Mouse (Mus musculus): ENCODE results near the gene Stoml1. TPM values are rescaled to one million over a fixed set of nuclear protein-coding genes. Genes with fewer than 3 reads are reported as not detected.

Stoml1 gene
- total RNA-seq, 1 experiment from 2014 or later = 13.4 TPM

DNA sequence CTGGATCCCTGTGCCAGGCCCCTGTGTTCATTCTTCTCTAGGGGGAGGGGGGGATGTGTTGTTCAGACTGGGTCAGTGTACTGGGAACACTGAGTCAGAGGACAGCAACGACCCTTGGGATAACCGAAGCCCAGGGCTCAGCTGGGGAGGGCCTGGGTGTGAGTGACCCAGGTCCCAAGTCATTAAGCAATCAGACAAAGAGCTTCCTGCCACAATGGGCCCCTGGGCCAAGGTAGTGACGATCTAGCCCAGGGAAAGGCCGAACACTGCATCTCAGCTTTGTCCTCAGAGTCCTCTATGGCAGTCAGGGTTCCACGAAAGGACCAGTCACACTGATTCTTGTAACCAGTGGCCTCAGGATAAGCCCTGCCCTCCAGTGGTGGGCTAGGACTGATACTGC lies 50.2 kb downstream of the Stoml1 start:
- DNase-seq = no peak

DNA sequence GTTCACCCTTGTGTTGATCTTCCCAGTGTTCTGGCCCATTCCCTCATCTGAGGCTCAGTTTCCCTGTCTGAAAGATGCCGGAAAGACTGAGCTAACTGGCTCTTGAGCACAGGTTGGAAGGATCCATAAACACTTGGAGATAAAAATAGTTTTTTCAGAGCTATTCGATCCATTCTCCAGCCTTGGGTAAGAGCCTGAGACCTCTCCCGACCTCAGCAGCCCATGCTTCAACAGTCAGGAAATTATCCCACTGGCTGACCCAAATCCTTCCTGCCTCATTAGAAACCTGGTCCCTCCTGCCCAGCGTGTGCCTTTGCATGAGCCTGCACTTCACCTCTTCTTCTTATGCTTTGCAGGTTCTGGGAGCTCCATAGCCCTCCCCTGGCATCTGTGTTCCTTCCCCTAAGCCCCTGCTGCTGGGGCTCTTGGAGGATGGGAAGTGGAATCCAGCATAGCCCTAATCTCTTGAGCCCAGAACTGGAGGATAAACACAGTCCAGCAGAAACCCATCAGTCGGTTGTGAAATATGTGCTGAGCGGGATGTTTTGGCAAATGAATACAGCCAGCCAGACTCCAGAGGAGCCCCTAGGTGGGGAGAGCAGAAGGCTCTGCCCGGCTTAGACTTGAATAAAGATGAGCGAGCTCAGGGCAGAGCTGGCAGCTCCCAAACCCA lies 50.8 kb downstream of the Stoml1 start:
- no peak for DNase-seq

DNA sequence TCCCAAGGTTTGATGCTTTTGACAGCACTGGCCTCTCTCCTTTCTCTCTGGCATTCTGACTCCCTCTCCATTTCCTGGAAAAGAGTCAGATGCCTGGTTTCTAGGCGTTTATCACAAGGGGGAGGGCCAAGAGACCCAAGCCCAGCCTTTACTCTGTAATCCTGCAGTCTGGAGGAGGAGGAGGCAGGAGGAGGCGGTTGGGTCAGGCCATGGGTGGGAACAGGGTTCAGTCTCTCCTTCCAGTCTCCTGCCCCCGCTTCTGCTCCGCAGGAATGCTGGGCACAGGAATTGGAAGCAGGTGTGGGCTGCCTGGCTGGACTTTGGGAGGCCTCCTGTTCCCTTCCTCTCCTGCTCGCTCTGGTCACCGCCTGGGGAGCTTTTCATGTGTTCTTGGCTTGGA lies 52.7 kb downstream of the Stoml1 start:
- no peak for DNase-seq

DNA sequence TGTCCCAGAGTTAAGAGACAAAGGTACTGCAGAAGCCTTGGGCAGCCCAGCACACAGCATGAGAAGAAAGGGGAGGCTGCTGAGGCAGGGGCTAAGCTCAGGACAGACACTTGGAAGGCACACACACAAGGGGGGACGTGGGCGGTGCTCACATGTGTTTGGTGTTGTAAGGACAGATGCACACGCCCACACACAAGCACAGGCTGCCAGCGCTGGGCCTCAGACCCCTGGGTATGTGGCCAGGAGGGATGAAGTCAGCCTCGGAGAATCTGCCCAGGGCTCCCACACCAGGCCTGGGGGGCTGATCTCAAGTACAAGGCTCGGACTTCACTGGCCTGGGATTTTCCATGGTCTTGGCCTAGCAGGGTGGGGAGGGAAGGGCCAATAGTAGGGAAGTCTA lies 55.4 kb downstream of the Stoml1 start:
- peak; percentile 34 for DNase-seq

DNA sequence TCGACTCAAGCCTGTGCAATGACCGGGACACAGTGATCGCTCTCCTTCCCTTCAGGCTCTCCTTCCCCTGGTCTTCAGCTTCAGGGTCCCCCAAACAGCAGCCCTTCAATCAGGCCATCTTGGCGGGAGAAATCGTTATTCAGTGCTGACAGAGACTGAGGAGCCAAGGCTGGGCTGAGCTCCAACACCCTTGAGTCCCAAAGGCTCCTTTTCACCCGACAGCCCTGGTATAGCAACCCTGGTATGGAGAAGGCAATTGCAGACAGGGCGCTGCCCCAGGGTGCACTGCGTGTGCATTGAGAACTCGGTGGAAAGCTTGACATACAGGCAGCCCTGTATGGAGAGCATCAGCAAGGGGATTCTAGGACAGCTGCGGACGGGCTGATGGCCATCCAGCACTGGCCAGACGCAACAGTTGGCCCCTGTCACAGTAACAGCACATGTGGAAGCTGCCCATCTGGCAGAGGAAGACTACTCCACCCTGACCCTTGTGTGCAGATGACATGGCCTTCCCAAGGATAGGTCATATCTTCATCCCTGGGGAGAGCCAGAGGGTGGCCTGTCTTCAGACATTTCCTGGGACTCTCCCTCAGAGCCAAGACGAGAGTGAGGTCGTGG lies 57.2 kb downstream of the Stoml1 start:
- peak; percentile 44 for DNase-seq

DNA sequence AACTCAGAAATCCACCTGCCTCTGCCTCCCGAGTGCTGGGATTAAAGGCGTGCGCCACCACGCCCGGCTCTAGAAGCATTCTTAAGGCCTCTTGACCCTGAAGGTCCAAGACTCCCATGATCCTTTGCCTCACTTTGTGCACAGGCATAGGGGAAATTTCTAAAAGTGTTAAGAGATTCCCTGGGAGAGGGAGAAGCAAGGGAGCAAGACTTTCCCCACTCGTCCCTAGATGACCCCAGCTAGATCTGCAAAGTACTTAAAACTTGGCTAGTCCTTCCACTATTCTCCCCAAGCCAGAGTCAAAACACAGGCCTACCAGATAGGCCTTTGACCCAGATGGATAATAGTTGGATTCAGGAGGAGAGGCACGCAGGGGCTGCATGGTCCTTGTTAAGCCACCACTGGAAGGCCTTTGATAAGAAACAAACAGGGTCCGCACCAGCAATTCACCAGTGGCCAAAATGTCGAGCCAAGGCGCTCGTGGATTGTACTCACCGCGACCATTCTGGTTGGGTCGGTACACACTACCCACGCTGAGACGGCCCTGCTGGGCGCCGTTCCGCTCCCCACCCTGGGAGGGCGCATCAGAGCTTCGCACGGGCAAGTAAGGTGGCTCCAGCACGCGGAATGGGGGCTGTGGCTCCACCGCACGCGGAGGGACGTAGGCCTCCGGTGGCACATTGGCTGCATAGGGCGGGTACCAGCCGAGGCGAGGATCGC lies 58.4 kb downstream of the Stoml1 start:
- peak; percentile 41 for DNase-seq

Small RNA genes lying within 50 kb of the gene (microRNA-seq; reads per million reads assigned to microRNA genes)
- 0 reads per million in 2 experiments for gene Mir6385

Other genes with a start within 250 kb of the Stoml1 start
- gene Cyp11a1, start 246.8 kb upstream of the Stoml1 start, total RNA-seq (2021) = 2,863 and 3,093 TPM in 2 replicates
- 0.96 and 1.3 TPM in 2 replicates for gene Stra6, start 189.4 kb upstream of the Stoml1 start, total RNA-seq (2021)
- gene Ccdc33, start 134.3 kb upstream of the Stoml1 start, total RNA-seq (2021) = not detected in 2 replicates
- 28.0 and 29.1 TPM in 2 replicates for gene Islr, start 48.9 kb upstream of the Stoml1 start, total RNA-seq (2021)
- gene Islr2, start 48.8 kb upstream of the Stoml1 start, total RNA-seq (2021) = 2.2 and 6.2 TPM in 2 replicates
- gene Pml, start 3.4 kb upstream of the Stoml1 start, total RNA-seq (2021) = 21.4 and 26.8 TPM in 2 replicates
- gene Loxl1, start 60.0 kb downstream of the Stoml1 start, total RNA-seq (2021) = 29.8 and 32.9 TPM in 2 replicates
- not detected in 2 replicates for gene Tbc1d21, start 117.3 kb downstream of the Stoml1 start, total RNA-seq (2021)
- gene Insyn1, start 235.4 kb downstream of the Stoml1 start, total RNA-seq (2021) = 8.0 and 8.9 TPM in 2 replicates